Mouse (Mus musculus) spleen, postnatal 14 days (tissue): ENCODE results near the gene 1700018B08Rik.

Source experiments
- DNase-seq, 2 experiments: peaks; one replicate each; pipeline ENCODE4 v3.0.0; 2021 to 2022; ENCODE audit warnings: low spot score in 2 of 2

1700018B08Rik gene

GRCm38 (mm10) chr8:121562941-121563351 is 18.8 kb upstream of the 1700018B08Rik start:
- DNase-seq = no peak

- no peak for DNase-seq
Observed at GRCm38 (mm10) chr8:121561636-121562345, 17.7 kb upstream of the 1700018B08Rik start.

GRCm38 (mm10) chr8:121560432-121561100 is 16.4 kb upstream of the 1700018B08Rik start:
- DNase-seq = no peak

GRCm38 (mm10) chr8:121559801-121560200 is 15.7 kb upstream of the 1700018B08Rik start:
- DNase-seq = no peak

- no peak for DNase-seq
Observed at GRCm38 (mm10) chr8:121558538-121558937, 14.4 kb upstream of the 1700018B08Rik start.

DNA sequence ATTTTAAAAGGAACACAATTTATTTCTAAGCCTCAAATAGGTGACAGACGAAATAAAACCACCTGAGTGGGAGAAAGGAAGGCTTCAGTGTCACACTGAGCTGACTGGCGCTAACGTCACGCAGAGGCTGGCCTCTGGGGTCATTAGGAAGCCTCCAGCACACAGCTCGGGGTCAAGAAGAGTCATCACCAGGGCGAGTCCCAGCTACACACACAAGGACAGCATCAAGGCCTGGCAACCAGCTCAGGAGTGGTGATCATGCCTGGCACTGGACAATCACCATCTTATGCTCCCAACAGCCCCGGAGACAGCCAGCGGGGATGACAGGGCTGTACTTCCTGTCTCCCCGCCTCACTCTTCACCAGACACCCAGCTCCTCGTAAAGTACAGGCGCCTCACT is 13.6 kb upstream of the 1700018B08Rik start:
- no peak for DNase-seq

GRCm38 (mm10) chr8:121553831-121554475 is 9.8 kb upstream of the 1700018B08Rik start:
- no peak for DNase-seq

- no peak for DNase-seq
Observed at GRCm38 (mm10) chr8:121552506-121552905, 8.4 kb upstream of the 1700018B08Rik start.

DNA sequence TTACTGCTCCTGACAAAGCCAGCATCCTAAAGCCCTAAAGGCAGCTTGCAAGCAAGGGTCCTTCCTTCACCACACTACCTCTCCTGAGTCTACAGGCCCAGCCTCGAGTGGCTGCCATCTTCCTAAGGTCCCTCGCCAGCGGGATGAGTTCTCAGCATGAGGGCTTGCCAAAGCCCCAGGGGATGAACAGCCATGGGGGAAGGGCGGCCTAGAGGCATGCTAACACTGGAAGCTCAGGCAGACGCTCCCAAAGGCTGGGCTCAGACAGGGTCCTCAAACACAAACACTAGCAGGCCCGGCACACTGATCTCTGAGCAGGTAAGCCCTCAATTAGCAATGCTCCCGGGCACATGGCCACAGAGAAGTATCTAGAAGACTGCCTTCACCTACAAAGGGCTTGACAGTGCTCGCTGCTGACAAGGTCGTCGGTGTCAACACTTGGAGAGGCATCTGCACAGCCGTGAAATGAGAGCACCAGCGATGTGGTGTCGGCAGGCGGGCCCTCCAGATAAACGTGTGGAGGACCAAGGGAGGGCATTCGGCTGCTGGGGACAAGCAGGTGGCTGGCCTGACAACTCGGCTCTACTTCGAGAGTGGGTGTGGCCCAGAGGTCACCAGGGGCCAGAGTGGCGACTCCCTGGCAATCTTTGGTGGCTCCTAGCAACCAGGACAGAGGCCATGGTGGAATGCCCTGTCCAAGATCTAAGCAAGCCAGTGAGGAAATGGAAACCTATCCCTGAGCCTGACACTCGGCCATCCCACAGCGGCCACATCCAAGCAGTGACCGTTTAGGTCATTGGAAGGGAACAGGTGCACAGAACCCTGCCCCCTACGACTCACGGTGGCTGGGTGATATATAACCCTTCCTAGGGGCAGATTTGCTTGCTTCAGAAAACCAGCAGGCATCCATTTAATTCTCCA is 7.2 kb upstream of the 1700018B08Rik start:
- DNase-seq = no peak

DNA sequence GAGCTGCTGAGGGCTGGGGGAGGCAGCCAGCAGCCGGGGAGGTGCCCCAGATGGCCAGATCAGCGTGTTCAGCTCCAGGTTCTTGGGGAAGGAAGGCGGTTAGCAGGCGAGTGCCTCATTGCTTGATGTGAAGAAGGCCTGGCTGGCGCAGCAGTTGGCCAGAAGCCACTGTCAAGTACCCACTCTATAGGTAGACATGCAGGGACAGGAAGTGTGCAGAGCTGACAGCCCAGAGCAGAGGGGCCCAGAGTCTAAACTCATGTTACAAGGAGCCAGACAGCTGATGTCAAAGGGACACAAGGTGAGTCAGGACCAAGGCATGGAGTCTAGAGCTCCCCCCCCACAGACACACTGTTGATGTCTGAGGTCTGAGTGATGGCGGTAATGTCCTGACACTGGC is 5.9 kb upstream of the 1700018B08Rik start:
- DNase-seq = no peak

- DNase-seq = peak; percentile 43 to 68
Observed at GRCm38 (mm10) chr8:121547132-121547531, 3.0 kb upstream of the 1700018B08Rik start.

DNA sequence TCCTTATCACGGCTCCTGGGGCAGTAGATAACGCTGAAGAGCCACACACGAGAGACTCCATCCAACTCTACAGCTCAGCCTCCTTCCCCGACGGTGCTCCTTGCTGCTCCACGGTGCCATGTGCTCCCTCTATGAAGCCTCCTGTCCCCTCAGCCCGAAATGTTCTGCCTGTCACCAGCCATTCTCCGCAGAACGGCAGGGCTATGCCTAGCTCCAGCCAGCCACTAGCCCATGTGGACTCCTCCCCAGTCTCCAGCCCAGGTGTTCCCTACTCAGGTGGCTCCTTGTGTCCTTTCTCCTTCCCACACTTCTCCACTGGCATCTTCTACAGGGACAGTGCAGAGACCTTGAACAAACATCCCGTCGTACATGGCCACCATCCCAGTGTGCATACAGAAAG is 816 bp upstream of the 1700018B08Rik start:
- DNase-seq = no peak

DNA sequence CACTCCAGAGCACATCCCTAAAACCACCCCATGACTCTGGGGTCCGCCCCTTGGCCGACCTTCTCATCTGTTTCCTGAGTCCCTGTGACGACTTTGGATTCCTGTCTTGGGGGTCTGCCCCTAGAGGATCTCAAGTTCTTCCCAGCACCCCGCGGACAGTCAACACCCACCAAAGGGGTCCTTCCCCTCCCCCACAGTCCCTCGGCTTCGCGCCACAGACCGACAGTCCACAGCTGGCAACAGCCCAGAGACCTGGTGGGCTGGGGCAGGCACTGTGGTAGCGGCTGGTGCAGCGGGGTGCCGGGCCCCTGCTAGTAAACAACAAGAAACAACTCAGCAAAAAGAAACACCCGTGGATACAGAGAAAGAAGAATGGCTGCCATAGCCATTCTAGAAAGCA is 1.2 kb downstream of the 1700018B08Rik start:
- DNase-seq = no peak

DNA sequence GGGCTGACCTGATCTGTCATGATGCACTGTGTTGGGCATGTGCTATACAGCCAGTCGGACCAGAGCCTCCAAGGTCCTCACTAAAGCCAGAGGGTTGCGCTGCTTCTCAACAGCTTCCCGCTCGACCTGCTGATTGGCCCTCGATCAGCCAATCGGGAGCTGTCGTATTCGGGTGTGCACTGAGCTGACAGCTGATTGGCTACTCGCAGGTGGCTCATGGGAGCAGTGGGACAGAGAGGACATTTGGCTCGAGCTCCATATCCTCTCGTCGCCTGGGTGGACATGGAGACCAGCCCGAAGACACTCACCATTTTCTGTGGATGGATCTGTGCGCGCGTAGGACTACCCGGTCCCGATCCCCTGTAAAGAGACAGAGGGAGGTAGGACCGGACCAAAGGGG is 2.3 kb downstream of the 1700018B08Rik start:
- DNase-seq = peak in 1 of 2 experiments; percentile 4

DNA sequence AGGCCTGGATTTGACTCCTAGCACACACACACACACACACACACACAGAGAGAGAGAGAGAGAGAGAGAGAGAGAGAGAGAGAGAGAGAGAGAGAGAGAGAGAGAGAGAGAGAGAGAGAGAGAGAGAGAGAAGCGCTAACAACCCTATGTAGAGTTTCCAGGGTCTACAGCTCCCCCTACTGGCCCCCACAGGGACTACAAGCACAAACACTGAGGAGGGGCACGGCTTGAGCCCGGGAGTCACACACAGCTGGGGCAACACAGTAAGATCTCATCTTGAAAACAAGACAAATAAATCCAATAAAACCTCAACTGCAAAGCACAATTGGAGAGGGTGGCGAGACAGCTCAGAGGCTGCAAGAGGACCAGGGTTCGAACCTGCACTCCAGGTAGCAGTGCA is 11.7 kb downstream of the 1700018B08Rik start:
- peak; percentile 7 to 22 for DNase-seq

GRCm38 (mm10) chr8:121530639-121531038 is 13.5 kb downstream of the 1700018B08Rik start:
- DNase-seq = no peak

DNA sequence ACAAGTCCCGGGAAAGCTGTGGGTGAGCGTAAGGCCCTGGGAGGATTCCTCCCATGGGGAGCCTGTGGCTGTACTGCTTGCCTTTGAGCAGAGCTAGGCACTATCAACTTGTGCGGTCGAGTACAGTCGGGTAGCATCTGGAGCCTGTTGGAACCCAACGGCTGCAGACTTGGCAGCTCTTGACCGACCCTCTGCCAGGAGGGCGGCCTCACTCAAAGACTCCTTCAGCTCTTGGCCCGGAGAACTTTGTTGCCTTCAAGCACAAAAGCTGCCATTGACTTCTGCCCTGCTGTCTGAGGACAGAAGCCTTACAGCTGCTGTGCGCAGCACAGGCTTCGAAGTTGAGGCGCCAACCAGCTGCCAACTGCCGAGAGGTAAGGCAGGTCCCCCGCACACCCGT is 15.3 kb downstream of the 1700018B08Rik start:
- DNase-seq = no peak

DNA sequence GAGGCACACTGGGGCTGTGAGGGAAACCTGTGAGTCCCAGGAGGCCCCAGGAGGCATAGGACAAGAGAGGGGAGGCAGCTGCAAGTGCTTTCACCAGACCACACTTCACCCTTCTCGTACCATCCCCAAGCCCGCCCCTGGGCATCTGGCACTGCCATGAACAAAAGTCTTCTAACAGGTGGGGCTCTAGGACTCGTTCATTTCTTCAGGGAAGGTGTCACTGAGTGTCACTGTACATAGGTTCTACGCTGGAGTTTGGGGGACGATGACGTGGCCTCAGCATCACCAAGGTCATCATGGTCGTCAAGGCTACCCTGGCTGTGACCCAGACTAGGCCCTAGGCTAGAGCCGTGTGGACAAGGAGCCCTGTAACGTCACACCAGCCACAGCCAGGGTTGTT is 16.4 kb downstream of the 1700018B08Rik start:
- DNase-seq = no peak

DNA sequence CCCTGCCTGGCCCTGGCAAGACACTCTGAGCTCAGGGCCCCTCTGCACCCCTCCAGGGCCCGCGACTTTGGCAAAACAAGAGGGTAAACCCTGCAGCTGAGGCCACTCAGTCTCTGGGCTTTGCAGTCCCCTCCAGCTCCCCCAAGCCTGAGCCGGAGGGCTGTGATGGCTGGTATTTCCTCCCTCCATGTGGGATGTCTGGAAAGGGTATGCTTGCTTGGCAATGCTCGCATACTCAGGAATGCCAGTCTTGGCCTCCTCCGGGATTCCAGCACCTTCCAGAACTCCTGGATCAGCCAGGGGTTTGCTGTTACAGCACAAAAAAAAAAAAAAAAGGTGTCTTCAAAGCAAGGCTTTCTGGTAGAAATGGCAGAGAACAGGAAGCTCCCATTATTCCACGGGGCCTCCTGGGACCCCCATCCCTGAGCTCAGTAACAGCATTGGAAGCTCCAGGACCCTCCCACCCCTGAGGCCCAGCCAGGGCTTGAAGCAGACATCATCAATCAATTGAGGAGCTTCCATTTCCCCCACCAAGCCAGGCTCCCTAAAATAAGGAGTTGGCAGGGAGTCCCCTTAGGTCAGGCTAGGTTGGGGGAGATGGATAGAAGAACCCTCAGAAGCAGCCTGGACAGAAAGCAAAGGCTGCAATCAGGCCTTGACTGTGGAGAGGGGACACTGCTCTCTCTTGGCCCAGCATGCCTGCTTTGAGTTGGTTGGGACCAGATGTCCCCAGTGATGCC is 17.1 kb downstream of the 1700018B08Rik start:
- no peak for DNase-seq

DNA sequence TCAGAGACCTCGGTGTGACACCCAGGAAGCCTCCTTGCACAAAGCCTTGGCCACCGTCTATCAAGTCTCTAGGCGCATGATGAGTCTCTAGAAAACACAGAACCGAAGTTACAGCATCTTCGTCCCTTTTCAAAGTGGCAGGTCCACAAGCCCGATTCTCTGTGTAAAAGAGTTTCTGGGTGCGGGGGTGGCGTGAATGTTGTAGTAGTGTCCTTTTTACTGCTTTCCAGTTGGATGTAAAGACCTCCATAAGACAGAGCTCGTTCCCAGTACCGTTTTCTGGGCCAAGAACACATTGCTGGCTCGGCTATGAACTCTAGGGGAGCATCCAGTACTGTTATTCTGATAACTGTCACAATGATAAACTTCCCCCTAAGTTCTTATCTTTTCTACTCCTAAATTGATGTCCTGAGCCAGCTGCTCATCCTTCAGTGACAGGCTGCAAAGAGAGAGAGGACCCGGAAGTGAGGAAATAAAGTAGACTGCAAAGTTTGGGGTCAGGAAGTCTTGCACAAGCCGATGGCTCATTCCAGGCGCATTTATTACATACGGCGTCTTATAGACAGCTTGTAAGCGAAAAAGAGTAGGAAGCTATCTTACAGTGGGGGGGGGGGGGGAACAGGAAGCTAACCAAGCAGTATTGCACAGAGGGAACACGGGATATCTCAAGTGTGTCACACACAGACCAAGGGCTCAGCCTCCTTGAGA is 18.9 kb downstream of the 1700018B08Rik start:
- DNase-seq = no peak
